9 mouse cellular contexts compared by ENCODE assay signal in genomic region chr1:54983339-54983738, GRCm38 (mm10). TPM values are rescaled to one million over a fixed set of nuclear protein-coding genes. Genes with fewer than 3 reads are reported as not detected.
DNase-seq lines count a peak whose midpoint lies in the region; ATAC-seq and TF ChIP-seq lines count a peak whose summit lies in the region.
"Had no signal": no experiment of that assay in that cellular context is flagged by ENCODE, and none has a peak within 500 bp of the region (broad histone marks: within the 10 kb centered on the region; RNA-seq: fewer than 3 reads in every experiment).

No protein-coding gene starts in this region.

- no peak overlapping the region for H3K27ac ChIP-seq in embryonic facial prominence, embryonic 14.5 days (replicated peaks; ENCODE audit: low read depth, low read length)
- H3K27ac ChIP-seq in embryonic facial prominence, embryonic 10.5 days (replicated peaks): no peak overlapping the region
- H3K27ac ChIP-seq in liver, adult 2 months (replicated peaks; ENCODE audit: insufficient read depth, low read depth, low read length): peak overlapping the region; percentile 18; the same call in 1 of the 2 replicates
- H3K27ac ChIP-seq in liver, embryonic 14.5 days: no peak overlapping the region
- H3K27ac ChIP-seq: forebrain, embryonic 10.5 days had no signal

- no peaks in the 10 kb centered on the region for H3K4me1 ChIP-seq in embryonic facial prominence, embryonic 14.5 days (ENCODE audit: control insufficient read depth, insufficient read depth, low read length)
- peaks cover 14% of the 10 kb centered on the region for H3K4me1 ChIP-seq in embryonic facial prominence, embryonic 10.5 days
- H3K4me1 ChIP-seq in liver, adult 2 months (ENCODE audit: control insufficient read depth, insufficient read depth, low read length): peaks cover 13% of the 10 kb centered on the region
- H3K4me1 ChIP-seq in liver, embryonic 14.5 days (replicated peaks; ENCODE audit: control insufficient read depth in 2 of 2, insufficient read depth in 2 of 2, low read length in 1 of 2): no peaks in the 10 kb centered on the region
- H3K4me1 ChIP-seq: forebrain, embryonic 10.5 days had no signal

- H3K79me2 ChIP-seq in liver, adult 2 months (ENCODE audit: control insufficient read depth, insufficient read depth, low read length): no peaks in the 10 kb centered on the region

- DNase-seq in embryonic facial prominence, embryonic 14.5 days (ENCODE audit: low spot score): peak; percentile 38
- no peak for DNase-seq in embryonic facial prominence, embryonic 10.5 days (ENCODE audit: low spot score)
- DNase-seq in liver, adult 2 months (ENCODE audit: extremely low read depth, low read depth, low spot score): peak; percentile 74
- DNase-seq in liver: no peak
- peak; percentile 51 for DNase-seq in adrenal gland, postnatal 10 days
- no peak for DNase-seq in liver, embryonic 14.5 days (ENCODE audit: low read depth in 3 of 3, low spot score in 3 of 3)
- no peak for DNase-seq in spleen, postnatal 10 days (ENCODE audit: low spot score in 2 of 2)
- no peak for DNase-seq in thymus, postnatal 25 days

- TF ChIP-seq CTCF in liver, adult 2 months (IDR thresholded peaks at IDR 0.05; ENCODE audit: low read depth, low read length): 0 out of 2 replicates have a peak, but pooled peaks have one; percentile 22
- TF ChIP-seq CTCF in liver, embryonic 14.5 days (IDR thresholded peaks at IDR 0.05; ENCODE audit: low read depth): peak; percentile 50

- TF ChIP-seq EP300 in liver, embryonic 14.5 days (IDR thresholded peaks at IDR 0.05; ENCODE audit: low read depth): no peak

- TF ChIP-seq POLR2A in liver, adult 2 months (IDR thresholded peaks at IDR 0.05; ENCODE audit: extremely low read depth, insufficient read depth, low read length): no peak

- no peak overlapping the region for H3K9ac ChIP-seq in embryonic facial prominence, embryonic 14.5 days (ENCODE audit: low read depth, low read length)
- H3K9ac ChIP-seq in liver, adult 2 months (ENCODE audit: low read depth, low read length): no peak overlapping the region
- H3K9ac ChIP-seq in liver, embryonic 14.5 days (replicated peaks): no peak overlapping the region

- ATAC-seq in embryonic facial prominence, embryonic 14.5 days (ENCODE audit: low read depth): 0 out of 2 replicates have a peak, but pooled peaks have one; percentile 8
- no peak for ATAC-seq in liver, embryonic 14.5 days (ENCODE audit: insufficient read depth)

- 58% methylated on average over 3 of the region's 3 CpGs for WGBS in embryonic facial prominence, embryonic 14.5 days
- WGBS in embryonic facial prominence, embryonic 10.5 days: 68% methylated on average over 3 of the region's 3 CpGs
- WGBS in liver, adult 2 months: 23% methylated on average over 3 of the region's 3 CpGs
- WGBS in liver, embryonic 14.5 days (ENCODE audit: insufficient replicate concordance): 54% methylated on average over 3 of the region's 3 CpGs

- H3K4me3 ChIP-seq in embryonic facial prominence, embryonic 14.5 days (ENCODE audit: low read depth, low read length): no peak overlapping the region
- H3K4me3 ChIP-seq in embryonic facial prominence, embryonic 10.5 days: no peak overlapping the region
- H3K4me3 ChIP-seq in liver, adult 2 months (ENCODE audit: insufficient read depth, low read depth, low read length): no peak overlapping the region
- no peak overlapping the region for H3K4me3 ChIP-seq in liver, embryonic 14.5 days (ENCODE audit: insufficient read depth in 1 of 2, low read depth in 2 of 2, low read length in 2 of 2)
- H3K4me3 ChIP-seq: forebrain, embryonic 10.5 days had no signal

- no peak overlapping the region for H3K4me2 ChIP-seq in embryonic facial prominence, embryonic 14.5 days (ENCODE audit: low read depth, low read length)
- no peak overlapping the region for H3K4me2 ChIP-seq in liver, embryonic 14.5 days (ENCODE audit: low read depth)

- no peaks in the 10 kb centered on the region for H3K9me3 ChIP-seq in embryonic facial prominence, embryonic 14.5 days (ENCODE audit: control insufficient read depth, low read length)
- H3K9me3 ChIP-seq in embryonic facial prominence, embryonic 10.5 days: no peaks in the 10 kb centered on the region
- H3K9me3 ChIP-seq in liver, embryonic 14.5 days (ENCODE audit: control insufficient read depth, low read length): no peaks in the 10 kb centered on the region
- H3K9me3 ChIP-seq: forebrain, embryonic 10.5 days had no signal

- peaks cover 43% of the 10 kb centered on the region for H3K36me3 ChIP-seq in embryonic facial prominence, embryonic 14.5 days (ENCODE audit: control insufficient read depth, insufficient read depth, low read length)
- peaks cover 54% of the 10 kb centered on the region for H3K36me3 ChIP-seq in embryonic facial prominence, embryonic 10.5 days (replicated peaks)
- peaks cover 26% of the 10 kb centered on the region for H3K36me3 ChIP-seq in liver, adult 2 months (ENCODE audit: control insufficient read depth, insufficient read depth, low read length)
- peaks cover 30% of the 10 kb centered on the region for H3K36me3 ChIP-seq in liver, embryonic 14.5 days (replicated peaks; ENCODE audit: control insufficient read depth, insufficient read depth, low read depth)

- H3K27me3 ChIP-seq in embryonic facial prominence, embryonic 14.5 days (replicated peaks; ENCODE audit: control insufficient read depth, insufficient read depth, low read length): no peaks in the 10 kb centered on the region
- H3K27me3 ChIP-seq in embryonic facial prominence, embryonic 10.5 days (replicated peaks; ENCODE audit: low read depth, poor library complexity, severe bottlenecking): no peaks in the 10 kb centered on the region
- H3K27me3 ChIP-seq in liver, adult 2 months (ENCODE audit: control insufficient read depth, insufficient read depth, low read length): no peaks in the 10 kb centered on the region
- H3K27me3 ChIP-seq in liver, embryonic 14.5 days (ENCODE audit: control insufficient read depth, insufficient read depth, low read length): no peaks in the 10 kb centered on the region

RNA-seq across cellular contexts. Expression of gene Sf3b1, which starts 43.9 kb away (rescaled TPM):
- 275 and 304 TPM in 2 replicates for polyA plus RNA-seq in embryonic facial prominence, embryonic 14.5 days (2014; fragmentation: Nextera tagmentation; extraction: Ambion mirVana)
- 281 and 287 TPM in 2 replicates for polyA plus RNA-seq in embryonic facial prominence, embryonic 10.5 days (2016; fragmentation: Nextera tagmentation; extraction: Ambion mirVana)
- total RNA-seq in liver, adult 2 months (2014; rRNA removed): 73.8 and 89.0 TPM in 2 replicates
- 11.0 and 13.6 TPM in 2 replicates for polyA plus RNA-seq in liver, adult 2 months (2012; rRNA removed)
- total RNA-seq in adrenal gland, postnatal 10 days (2021): 100 to 1,000 TPM; 117 to 148 TPM
- 30.9 and 45.0 TPM in 2 replicates for polyA plus RNA-seq in liver, embryonic 14.5 days (2012; rRNA removed)
- polyA plus RNA-seq in liver, embryonic 14.5 days (2014; fragmentation: Nextera tagmentation; extraction: Ambion mirVana): 122 and 132 TPM in 2 replicates

RNA-seq across cellular contexts. Expression of gene Ankrd44, which starts 57.2 kb away (rescaled TPM):
- polyA plus RNA-seq in embryonic facial prominence, embryonic 14.5 days (2014; fragmentation: Nextera tagmentation; extraction: Ambion mirVana): 24.8 and 28.9 TPM in 2 replicates
- polyA plus RNA-seq in embryonic facial prominence, embryonic 10.5 days (2016; fragmentation: Nextera tagmentation; extraction: Ambion mirVana): 17.4 and 19.2 TPM in 2 replicates
- total RNA-seq in liver, adult 2 months (2014; rRNA removed): 7.2 and 8.5 TPM in 2 replicates
- polyA plus RNA-seq in liver, adult 2 months (2012; rRNA removed): 1.6 and 2.3 TPM in 2 replicates
- 10 to 100 TPM; 25.7 to 32.1 TPM for total RNA-seq in adrenal gland, postnatal 10 days (2021)
- polyA plus RNA-seq in liver, embryonic 14.5 days (2012; rRNA removed): 3.1 and 4.2 TPM in 2 replicates
- 4.5 and 6.1 TPM in 2 replicates for polyA plus RNA-seq in liver, embryonic 14.5 days (2014; fragmentation: Nextera tagmentation; extraction: Ambion mirVana)

Comparison
In these comparisons a context has a peak if more than half of its experiments do, and no peak if none do; other contexts are left out.
1. DNase-seq: peak in embryonic facial prominence, embryonic 14.5 days (single experiment), liver, adult 2 months (single experiment) and adrenal gland, postnatal 10 days (single experiment); none in embryonic facial prominence, embryonic 10.5 days (single experiment), liver (single experiment), liver, embryonic 14.5 days (0 of 3), spleen, postnatal 10 days (0 of 2) and thymus, postnatal 25 days (single experiment).